Mouse (Mus musculus): ENCODE results near the gene Med27. TPM values are rescaled to one million over a fixed set of nuclear protein-coding genes. Genes with fewer than 3 reads are reported as not detected.

The Med27 gene
- polyA plus RNA-seq, 1 experiment from 2014 or later: 58.6 TPM

DNA sequence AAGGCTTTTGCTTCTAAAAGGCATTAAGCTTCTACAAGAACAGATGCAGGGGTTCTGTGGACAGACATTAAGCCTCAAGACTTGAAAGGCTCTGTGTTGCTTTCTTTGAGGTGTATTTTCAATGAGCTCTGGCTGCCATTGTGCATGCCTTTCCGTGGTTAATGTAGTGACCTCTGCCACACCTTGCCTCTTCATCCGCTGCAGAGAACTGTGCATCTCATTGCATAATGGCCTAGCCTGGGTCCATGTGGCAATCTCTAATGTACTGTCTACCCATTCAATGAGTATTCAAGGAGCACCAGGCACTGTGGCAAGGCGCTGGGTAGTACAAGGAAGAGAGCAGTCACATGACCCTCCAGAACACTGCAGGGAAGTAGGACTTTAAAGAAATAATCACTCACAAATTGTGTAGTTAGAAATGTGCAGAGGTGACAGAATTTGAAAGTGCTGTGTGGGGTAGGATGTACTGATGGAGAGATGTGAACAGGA is 119.1 kb downstream of the Med27 start:
- DNase-seq (ENCODE audit: low spot score): no peak

DNA sequence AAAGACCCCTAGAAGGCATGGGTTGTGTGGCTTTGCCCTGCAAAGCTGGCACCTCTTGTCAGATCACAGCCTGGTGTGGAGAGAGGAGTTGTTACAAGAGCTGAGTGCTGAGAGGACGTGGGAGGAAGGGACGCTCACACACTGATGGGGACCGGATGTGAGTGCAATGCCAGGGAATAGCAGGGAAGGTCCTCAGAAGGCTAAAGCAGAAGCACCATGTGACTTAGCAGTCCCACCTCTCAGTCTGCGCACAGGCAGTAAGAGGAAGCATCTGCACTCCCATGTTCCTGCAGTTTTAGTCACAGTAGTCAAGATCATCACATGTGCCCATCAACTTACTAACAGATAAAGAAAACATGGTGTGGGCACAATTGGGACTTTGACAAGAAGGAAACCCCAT is 119.8 kb downstream of the Med27 start:
- no peak for DNase-seq (ENCODE audit: low spot score)

DNA sequence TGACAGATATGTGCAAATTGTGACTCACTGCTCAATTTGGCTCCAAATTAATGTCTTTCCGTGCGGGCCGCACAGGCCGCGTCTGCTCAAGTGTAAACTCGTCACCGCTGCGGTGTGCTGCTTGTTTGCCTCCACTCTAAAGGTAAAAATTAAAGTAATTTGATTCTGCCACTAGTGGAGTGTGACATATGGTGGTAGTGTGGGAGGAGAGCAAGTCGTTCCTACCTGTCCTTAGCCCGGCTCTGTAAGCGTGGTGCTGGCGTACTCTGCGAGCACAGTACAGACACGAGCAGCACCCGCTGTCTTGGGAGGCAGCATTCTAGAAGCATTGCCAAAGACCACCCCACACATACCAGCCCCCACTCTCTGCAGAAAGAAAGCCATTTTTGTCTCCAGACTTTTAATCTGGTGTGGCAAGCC is 121.9 kb downstream of the Med27 start:
- no peak for DNase-seq (ENCODE audit: low spot score)

DNA sequence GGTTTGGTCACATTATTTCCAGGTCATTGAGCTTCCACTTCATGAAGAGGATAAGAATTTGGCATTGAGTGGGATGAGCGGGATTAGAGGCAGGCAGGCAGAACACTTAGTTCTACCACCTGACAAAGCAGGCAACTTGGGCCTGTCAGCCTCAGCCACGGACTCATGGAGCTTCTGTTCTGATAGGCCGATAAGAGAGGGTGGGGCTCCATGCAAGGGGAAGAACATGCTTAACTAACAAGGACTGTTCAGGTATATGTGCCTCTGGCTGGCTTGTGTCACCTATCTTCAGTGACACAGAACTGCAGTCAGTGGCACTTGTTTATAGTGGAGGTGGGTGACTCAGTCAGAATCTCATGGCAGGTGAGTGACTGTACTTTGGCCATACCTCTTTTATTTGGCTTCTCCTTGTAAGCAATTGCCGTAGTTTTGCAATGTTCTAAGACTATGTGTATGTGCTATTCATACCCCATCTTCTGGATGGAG is 126.4 kb downstream of the Med27 start:
- DNase-seq (ENCODE audit: low spot score): no peak

DNA sequence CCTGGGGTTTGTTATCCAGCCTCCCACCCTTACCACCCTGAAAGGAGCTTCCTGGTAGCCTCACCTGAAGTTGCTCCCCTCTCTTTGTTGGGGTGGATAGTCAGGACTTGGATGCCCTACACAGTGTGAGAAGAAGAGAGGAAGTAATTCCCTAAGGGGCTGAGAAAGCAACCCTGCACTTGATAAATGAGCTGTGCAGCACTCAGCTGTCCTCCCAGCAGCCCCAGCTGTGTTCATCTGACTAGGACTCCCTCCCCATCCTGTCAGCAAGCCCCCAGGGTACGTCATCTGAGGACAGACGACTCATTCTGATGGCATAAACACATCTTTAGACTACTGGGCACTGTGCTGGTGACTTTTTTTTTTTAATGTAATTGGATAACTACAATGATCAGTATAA is 127.3 kb downstream of the Med27 start:
- no peak for DNase-seq (ENCODE audit: low spot score)

DNA sequence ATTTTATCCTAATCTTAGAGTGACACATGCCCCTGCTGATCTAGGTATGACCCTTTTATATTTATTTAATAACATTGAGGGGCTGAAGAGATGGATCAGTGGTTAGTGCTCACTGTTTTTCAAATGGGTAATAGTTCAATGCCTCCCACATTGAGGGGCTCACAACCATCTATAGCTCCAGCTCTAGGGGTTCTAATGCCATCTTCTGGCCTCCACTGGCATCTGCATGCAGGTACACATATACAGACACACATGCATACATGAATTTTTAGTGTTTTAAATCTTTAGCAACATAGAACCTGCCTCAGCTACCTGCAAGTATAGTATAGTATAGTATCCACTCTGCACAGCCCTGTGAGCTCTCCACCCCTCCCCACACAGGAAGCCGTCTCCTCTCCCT is 130.1 kb downstream of the Med27 start:
- DNase-seq (ENCODE audit: low spot score): no peak

DNA sequence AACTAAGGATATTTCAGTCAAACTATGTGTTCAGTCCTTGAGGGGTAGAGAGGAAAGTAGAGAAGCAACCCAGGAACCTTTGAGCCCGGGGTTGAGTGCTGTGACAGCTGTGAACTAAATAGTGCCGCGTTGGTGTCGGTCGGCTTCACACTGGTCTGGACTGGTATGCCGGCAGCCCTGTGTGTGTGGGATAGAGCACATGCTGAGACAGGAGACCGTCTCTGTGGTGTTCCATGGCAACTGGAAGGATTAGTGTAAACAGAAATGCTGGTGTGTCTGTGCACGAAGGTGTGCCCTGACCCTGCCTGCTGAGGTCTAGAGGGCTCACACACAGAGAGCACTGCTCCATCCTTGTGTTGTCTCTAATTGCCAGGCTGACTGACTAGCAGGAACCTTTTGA is 135.2 kb downstream of the Med27 start:
- no peak for DNase-seq (ENCODE audit: low spot score)

DNA sequence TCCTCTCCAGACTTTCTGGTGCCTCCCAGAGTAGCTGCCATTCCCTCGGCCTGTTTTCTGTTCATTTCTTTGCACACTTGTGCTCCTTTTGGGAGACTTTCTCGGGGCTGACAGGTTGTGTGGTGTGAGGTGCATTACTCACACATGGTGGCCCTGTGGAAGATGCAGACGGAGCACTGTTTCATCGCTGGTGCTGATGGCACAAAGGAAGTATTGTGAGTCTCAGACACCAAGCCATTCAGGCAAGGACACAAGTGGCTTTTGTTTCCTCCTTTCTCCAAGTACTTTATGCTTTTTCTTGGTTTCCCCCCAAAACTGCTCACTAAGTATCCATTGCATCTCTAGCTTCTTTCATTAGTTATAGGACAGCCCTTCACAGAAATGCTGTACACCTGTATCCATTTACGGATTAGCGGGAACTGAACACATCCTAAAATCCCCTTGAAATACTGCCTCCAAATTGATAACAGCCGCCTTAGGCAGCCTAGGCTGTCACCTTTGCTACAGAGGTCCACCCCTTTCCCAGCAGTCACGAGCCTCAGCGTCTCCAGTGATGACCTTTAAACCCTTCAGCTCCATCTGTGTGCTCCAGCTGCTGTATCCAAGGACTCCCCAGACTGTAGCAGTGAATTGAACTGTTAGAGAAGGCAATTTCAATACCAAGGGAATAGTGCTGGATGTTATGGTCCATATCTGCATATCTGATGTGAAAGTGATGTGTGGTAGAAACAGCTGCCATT is 136.5 kb downstream of the Med27 start:
- no peak for DNase-seq (ENCODE audit: low spot score)

DNA sequence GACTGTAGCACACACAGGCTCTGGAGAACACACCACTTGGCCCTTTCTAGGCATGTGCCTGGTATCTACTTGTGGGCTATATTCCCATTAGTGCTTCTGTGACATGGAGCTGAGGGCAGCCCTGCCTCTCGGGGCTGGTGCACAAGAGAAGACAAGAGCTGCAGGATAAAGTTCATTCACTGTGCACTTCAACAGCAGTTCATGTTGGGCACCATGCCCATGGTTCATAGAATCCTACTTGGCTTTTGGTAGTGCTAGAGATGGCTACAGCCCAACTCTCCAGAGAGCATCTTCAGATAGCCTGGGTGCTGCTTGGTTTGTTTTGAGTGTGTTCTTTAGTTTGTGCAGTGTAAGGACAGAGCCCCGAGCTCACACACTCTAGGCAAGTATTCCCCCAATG is 138.9 kb downstream of the Med27 start:
- no peak for DNase-seq (ENCODE audit: low spot score)

DNA sequence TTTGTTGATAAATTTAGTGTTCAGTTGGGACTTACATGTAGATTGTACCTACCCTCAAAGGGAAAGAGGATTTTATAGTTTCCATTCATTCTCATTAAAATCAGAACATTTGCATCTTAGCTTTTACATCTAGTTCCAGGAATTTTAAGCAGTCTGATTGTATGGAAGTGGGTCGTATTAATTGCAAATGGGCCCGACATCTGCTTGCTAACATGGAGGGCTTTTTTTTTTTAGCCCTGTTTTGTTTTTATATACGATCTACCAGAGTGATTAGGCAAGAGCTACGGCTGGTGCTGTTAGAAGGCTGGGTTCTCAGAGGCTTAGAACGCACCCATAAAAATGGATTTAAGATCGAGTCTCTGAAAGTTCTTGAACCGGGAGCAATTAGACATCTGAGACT is 139.9 kb downstream of the Med27 start:
- DNase-seq (ENCODE audit: low spot score): no peak

DNA sequence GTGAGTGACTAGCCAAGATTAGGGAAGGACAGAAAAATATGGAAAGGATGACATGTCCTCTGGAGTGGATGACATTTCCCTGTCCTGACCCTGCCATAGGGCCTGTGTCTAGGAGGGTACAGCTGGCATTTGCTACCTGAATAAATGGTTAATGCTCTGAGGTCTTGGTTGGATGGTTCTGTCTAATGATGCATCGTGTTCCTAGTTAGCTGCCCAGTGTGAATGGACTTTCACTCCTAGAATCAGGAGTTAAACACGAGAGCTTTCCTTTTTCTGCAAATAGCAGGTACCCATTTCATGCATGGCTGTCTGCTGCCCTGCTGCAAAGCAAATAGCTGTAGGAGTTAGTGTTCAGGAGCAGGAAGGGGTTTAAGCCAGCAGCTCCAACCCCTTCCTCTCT is 141.0 kb downstream of the Med27 start:
- no peak for DNase-seq (ENCODE audit: low spot score)

DNA sequence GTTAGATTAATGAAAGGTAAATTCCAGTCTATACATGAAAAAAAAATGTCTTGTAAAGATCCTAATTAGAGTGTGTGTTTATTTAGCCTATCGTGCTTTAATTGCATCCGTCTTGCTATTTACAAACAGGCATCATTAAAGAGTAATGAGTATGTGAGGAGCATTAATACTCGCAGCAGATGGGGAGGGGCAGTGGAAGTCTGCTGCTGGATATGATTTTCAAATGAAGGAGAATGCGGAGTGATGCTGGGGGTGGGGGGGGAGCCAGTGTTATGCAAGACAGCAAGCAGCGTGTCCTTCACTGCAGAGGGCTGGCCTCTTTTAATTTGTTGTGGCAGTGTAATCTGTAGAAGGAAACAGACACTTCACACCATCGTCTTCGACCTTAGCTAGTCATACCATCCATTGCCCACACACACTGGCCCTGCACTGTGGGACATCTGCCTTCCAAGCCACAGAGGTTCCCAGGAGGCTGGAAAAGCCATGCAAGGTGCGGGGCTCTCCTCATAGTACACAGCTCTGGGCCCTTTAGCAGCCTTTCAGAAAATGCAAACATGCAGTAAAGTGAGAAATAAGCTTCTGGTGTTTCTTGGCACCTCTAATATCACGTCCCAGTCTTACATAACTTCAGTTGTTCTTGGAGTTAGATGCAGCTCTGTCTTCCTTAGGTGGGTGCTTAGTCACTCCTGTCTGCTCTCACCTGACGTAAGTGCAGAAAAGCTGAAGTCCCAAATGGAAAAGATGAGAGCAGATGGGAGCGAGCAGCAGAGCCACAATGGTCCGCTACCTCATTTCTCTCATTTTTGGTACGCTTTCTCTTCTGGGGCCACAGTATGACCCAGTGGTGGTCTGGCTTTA is 142.0 kb downstream of the Med27 start:
- DNase-seq (ENCODE audit: low spot score): no peak

DNA sequence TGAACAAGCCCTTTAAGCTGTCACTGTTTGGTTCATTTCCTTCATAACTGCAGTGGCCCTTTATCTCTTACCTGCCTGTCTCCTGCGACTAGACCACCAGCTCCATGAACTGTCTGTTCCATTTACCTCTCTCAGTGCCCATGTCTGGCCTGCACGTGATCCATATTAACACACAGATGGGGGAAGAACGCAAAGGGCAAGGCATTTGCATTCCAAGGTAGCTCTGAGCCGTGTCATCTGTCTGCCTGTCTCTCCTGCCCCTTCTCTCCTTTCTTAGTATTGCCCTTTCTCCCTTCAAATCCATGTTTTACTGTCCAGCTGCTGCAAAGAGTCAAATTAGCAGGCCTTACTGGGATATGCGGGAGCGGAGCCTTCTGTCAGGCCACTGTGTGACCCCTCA is 145.0 kb downstream of the Med27 start:
- no peak for DNase-seq (ENCODE audit: low spot score)

DNA sequence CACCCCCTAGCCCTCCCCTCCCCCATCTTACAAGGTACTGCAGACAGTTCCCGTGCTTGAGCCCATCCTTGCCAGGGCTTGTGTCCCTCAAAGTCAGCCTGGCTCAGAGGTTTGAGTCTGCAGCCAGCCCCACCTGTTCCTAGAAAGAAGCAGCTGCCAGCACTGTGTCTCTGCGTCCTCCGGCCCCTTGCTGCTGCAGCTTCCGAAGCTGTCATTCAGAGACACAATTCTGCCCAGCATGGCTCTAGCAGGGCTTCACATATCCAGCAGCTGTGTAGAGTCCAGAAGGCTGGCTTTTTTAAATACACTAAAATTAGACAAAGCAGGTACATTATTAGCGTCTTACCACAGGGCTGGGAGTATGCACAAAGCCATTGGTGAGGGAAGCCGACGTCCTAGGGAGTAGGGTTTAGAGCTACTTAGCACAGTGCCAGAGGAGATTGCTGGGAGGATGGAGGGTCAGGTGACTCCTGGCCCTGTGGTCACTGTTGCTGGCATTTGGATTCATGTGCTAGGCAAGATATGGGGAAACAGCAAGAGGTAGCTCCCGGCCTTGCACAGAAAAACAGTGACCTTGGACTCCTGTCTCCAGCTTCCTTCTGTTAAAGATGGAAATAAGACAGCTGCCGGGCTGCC is 146.9 kb downstream of the Med27 start:
- DNase-seq (ENCODE audit: low spot score): no peak

DNA sequence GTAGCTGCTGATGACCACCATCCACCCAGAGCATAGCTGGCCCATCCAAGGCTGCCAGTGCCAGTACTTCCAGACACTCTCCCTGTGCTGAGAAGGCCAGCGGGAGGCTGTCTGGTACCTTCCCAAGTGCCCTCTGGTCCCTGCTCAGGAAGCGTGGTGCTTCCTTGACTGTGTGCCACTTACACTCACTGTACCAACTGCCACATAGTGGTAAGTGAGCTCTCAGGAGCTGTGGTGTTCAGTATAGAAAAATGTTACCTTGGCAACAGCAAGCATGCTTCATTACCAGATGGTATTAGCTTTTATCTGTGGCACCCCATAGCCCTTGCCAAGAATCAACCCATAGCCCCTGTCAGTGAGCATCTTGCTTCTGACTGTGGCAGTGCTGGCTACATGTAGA is 148.7 kb downstream of the Med27 start:
- DNase-seq (ENCODE audit: low spot score): no peak

DNA sequence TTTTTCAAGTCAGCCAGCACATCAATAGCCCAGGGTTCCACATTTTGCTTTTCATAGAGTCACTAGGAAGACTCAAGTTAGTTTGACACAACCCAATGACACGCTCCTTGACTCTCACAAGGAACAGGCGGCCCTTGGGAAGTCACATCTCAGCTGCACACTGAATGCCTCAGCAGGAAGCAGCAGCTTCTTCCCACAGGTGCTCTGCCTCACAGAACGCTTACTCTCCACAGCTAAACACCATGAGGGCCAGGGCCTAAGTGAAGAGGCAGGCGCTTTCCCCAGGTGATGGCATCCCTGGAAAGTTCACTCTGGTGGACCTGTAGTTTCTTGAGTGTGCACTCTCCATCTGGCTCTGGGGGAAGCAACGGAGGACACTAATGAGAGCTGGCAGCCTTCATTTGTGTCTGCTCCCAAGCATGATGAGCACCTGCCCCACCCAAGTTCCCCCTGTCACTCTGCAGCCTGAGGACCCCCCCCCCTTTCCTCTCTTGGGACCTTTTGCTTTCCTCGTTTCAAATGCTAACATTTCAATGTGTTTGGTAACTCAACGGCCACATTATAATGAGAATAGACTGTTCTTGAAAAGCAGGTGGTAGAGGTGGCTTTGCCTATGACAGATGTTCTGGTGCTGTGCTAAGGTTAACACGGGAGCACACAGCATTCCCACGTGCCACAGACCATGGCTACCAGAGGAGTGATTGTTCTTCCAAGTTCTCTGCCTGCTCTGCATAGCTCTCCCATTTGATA is 154.2 kb downstream of the Med27 start:
- DNase-seq (ENCODE audit: low spot score): no peak

DNA sequence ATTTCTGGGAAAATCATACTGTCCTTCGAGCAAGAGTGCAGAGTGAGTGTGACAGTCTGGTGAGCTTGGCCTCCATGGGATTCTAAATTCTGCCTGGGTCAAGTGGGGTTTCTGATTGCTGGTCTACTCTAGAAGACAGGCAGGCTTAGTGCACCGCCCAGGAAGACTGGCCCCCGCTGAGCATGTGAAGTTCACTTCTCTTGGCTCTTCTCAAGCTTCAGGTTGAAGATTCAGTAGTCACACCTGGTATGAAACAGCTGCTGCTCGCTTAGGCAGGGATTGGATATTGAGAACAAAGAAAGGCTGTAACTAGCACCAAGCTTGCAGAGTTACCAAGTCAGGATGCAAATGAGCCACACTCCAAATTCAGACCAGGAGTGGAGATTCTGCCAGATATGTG is 154.8 kb downstream of the Med27 start:
- DNase-seq (ENCODE audit: low spot score): no peak

DNA sequence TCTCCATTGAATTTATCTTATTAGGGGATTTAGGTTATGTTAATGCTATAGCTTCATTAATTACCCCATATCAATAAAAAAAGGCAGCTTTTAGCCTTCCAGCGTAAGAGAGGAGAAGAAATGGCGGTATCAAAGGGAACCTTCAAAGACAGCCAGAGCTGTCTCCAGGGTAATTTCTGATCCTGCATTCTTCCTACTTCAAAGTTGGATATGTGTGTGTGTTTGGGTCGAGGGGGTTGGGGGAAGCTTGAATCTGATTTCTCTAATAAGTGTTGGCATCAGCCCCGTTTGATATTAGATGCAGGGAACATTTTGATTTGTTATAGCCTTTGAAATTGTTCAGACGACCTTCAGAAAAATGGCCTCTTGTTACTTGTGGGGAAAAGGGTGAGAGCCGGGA is 158.2 kb downstream of the Med27 start:
- DNase-seq (ENCODE audit: low spot score): no peak

DNA sequence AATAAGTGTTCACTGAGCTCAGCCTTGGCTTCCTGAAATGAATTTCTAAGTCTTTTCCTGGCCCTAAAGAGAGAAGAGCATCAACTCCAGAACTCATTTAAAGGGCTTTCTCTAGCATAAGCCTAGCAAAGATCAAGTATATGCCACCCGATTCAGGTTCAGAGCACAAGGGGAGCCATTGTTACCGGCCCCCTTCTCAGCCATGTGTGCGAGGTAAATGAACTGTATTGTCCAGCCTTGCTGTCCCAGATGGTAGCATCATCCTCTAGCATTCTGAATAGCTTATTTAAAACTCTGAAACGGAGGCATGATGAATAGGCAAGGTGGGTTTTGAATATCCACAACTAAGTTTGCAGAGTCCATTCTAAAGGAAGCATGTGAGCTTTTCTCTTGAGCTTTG is 159.8 kb downstream of the Med27 start:
- DNase-seq (ENCODE audit: low spot score): no peak

DNA sequence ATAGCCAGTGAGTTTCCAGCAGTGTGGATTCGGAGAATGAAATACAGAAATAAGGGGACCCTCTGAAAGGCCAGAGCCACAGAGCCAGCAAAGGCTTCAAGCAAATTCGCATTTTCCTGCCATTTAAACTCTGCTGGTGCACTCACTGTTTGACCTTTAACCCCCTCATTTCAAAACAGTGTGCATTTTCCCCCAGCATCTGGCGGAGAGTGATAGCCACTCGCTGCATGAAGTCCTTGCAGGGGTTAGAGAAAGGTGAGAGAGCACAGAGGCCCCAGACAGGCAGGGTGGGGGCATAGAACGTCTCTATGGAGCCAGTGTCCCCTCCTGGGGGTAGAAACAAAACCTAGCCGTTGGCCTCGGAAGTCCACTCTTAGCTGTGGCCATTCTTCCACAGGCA is 166.5 kb downstream of the Med27 start:
- no peak for DNase-seq (ENCODE audit: low spot score)

DNA sequence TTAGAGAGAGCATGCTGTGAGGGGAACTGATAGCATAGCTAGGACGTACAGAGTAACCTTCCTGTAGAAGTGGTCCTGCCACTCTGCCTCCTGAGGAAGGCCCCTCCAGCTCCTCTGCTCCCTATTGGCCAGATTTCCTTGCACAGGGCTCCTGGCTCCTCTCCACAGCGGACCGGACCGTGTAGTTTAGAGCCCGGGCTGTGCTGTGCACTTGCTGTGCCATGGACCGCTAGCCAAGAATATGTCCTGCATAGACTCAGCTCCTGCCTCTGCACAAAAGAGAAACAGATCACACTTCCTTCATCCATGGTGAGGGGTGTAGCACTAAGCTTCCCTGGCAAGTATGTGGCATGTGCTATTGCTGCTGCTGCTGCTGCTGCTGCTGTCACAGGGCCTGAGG is 168.2 kb downstream of the Med27 start:
- DNase-seq (ENCODE audit: low spot score): no peak
